In genomic region chrX:18162861-18163731, GRCm38 (mm10) we compare ENCODE assay signal across 8 mouse cellular contexts. TPM values are rescaled to one million over a fixed set of nuclear protein-coding genes. Genes with fewer than 3 reads are reported as not detected.
DNase-seq lines count a peak whose midpoint lies in the region; ATAC-seq and TF ChIP-seq lines count a peak whose summit lies in the region.

No protein-coding gene starts in this region.

- H3K27ac ChIP-seq in forebrain, embryonic 12.5 days, result peak overlapping the region; percentile 97
- H3K27ac ChIP-seq in heart, postnatal 0 days (ENCODE audit: low read depth), result peak overlapping the region; percentile 99
- H3K27ac ChIP-seq in lung, embryonic 15.5 days, result peak overlapping the region; percentile 98

- 0 out of 2 replicates have a peak, but pooled peaks have one; percentile 19 for TF ChIP-seq EP300 in heart, postnatal 0 days (IDR thresholded peaks at IDR 0.05; ENCODE audit: low read depth)

- no peaks in the 10 kb centered on the region for H3K36me3 ChIP-seq in forebrain, embryonic 12.5 days (replicated peaks)
- no peaks in the 10 kb centered on the region for H3K36me3 ChIP-seq in heart, postnatal 0 days (replicated peaks; ENCODE audit: control insufficient read depth, insufficient read depth, low read length)
- no peaks in the 10 kb centered on the region for H3K36me3 ChIP-seq in lung, embryonic 15.5 days

- H3K4me2 ChIP-seq in forebrain, embryonic 12.5 days, result peak overlapping the region; percentile 56
- peak overlapping the region; percentile 72 for H3K4me2 ChIP-seq in heart, postnatal 0 days (ENCODE audit: low read depth, low read length)
- H3K4me2 ChIP-seq in lung, embryonic 15.5 days, result peak overlapping the region; percentile 49

- peak overlapping the region; percentile 87 for H3K9ac ChIP-seq in forebrain, embryonic 12.5 days
- H3K9ac ChIP-seq in heart, postnatal 0 days (replicated peaks; ENCODE audit: low read depth, low read length), result peak overlapping the region; percentile 97
- peak overlapping the region; percentile 90 for H3K9ac ChIP-seq in lung, embryonic 15.5 days

- no peaks in the 10 kb centered on the region for H3K27me3 ChIP-seq in forebrain, embryonic 12.5 days
- H3K27me3 ChIP-seq in heart, postnatal 0 days (ENCODE audit: control insufficient read depth, insufficient read depth, low read length), result no peaks in the 10 kb centered on the region
- no peaks in the 10 kb centered on the region for H3K27me3 ChIP-seq in lung, embryonic 15.5 days

- H3K4me3 ChIP-seq in forebrain, embryonic 12.5 days (replicated peaks), result peak overlapping the region; percentile 82
- H3K4me3 ChIP-seq in heart, postnatal 0 days (ENCODE audit: low read depth, low read length), result peak overlapping the region; percentile 81
- peak overlapping the region; percentile 86 for H3K4me3 ChIP-seq in lung, embryonic 15.5 days

- no peak for TF ChIP-seq CTCF in heart, postnatal 0 days (IDR thresholded peaks at IDR 0.05; ENCODE audit: low read depth)

- H3K9me3 ChIP-seq in forebrain, embryonic 12.5 days, result no peaks in the 10 kb centered on the region
- no peaks in the 10 kb centered on the region for H3K9me3 ChIP-seq in heart, postnatal 0 days (replicated peaks; ENCODE audit: control insufficient read depth, low read length)
- H3K9me3 ChIP-seq in lung, embryonic 15.5 days, result no peaks in the 10 kb centered on the region

- under 1% methylated on average over 77 of the region's 95 CpGs for WGBS in forebrain, embryonic 12.5 days
- WGBS in heart, postnatal 0 days, result 4% methylated on average over 86 of the region's 95 CpGs
- under 1% methylated on average over 49 of the region's 95 CpGs for WGBS in lung, embryonic 15.5 days

- peak; percentile 35 to 53 for DNase-seq in CD8-positive naive resting alpha-beta T cell, adult 2 months (ENCODE audit: low read depth in 2 of 2, low spot score in 2 of 2)
- peak; percentile 18 for DNase-seq in brain, embryonic 18.5 days (ENCODE audit: low read depth, low spot score)
- DNase-seq in heart, postnatal 0 days (ENCODE audit: low spot score), result peak; percentile 17
- DNase-seq in kidney, postnatal 4 days, result peak; percentile 66 to 87
- DNase-seq in ovary, postnatal 10 days (ENCODE audit: low spot score), result peak; percentile 54
- DNase-seq in thymus, postnatal 0 days (ENCODE audit: low spot score), result peak; percentile 63

- peak; percentile 36 for ATAC-seq in forebrain, embryonic 12.5 days (ENCODE audit: low FRiP score)
- peak; percentile 10 for ATAC-seq in heart, postnatal 0 days (ENCODE audit: insufficient read depth, low read depth)
- ATAC-seq in lung, embryonic 15.5 days (ENCODE audit: borderline replicate concordance, extremely low read depth, low FRiP score, low TSS enrichment), result peak; percentile 36; the same call in 1 of the 2 replicates

- H3K4me1 ChIP-seq in forebrain, embryonic 12.5 days, result no peaks in the 10 kb centered on the region
- no peaks in the 10 kb centered on the region for H3K4me1 ChIP-seq in heart, postnatal 0 days (ENCODE audit: control insufficient read depth, insufficient read depth)
- no peaks in the 10 kb centered on the region for H3K4me1 ChIP-seq in lung, embryonic 15.5 days

RNA-seq across cellular contexts. Expression of gene Kdm6a, which starts 0.7 kb away (rescaled TPM):
- 32.4 and 35.0 TPM in 2 replicates for polyA plus RNA-seq in forebrain, embryonic 12.5 days (2016; fragmentation: Nextera tagmentation; extraction: Ambion mirVana)
- 39.4 and 52.1 TPM in 2 replicates for total RNA-seq in heart, postnatal 0 days (2014; rRNA removed; ENCODE audit: low replicate concordance)
- polyA plus RNA-seq in heart, postnatal 0 days (2015; fragmentation: Nextera tagmentation; extraction: Ambion mirVana), result 12.0 and 12.4 TPM in 2 replicates
- polyA plus RNA-seq in lung, embryonic 15.5 days (2015; fragmentation: Nextera tagmentation; extraction: Ambion mirVana), result 20.8 and 24.2 TPM in 2 replicates
- polyA plus RNA-seq in thymus, postnatal 0 days (2015; fragmentation: Nextera tagmentation; extraction: Ambion mirVana), result 26.6 and 26.7 TPM in 2 replicates

RNA-seq across cellular contexts. Expression of gene Dusp21, which starts 17.4 kb away (rescaled TPM):
- polyA plus RNA-seq in forebrain, embryonic 12.5 days (2016; fragmentation: Nextera tagmentation; extraction: Ambion mirVana), result not detected in 2 replicates
- total RNA-seq in heart, postnatal 0 days (2014; rRNA removed; ENCODE audit: low replicate concordance), result not detected in 2 replicates
- polyA plus RNA-seq in heart, postnatal 0 days (2015; fragmentation: Nextera tagmentation; extraction: Ambion mirVana), result not detected in 2 replicates
- not detected in 2 replicates for polyA plus RNA-seq in lung, embryonic 15.5 days (2015; fragmentation: Nextera tagmentation; extraction: Ambion mirVana)
- polyA plus RNA-seq in thymus, postnatal 0 days (2015; fragmentation: Nextera tagmentation; extraction: Ambion mirVana), result not detected in 2 replicates

Comparison
In these comparisons a context has a peak if more than half of its experiments do, and no peak if none do; other contexts are left out.
1. Peak in every context shown above with its lines: DNase-seq, ATAC-seq, H3K4me3 ChIP-seq and H3K27ac ChIP-seq.
2. DNase-seq: peak in every context shown above with its lines; median percentile 76 in kidney, postnatal 4 days; 63 in thymus, postnatal 0 days; 54 in ovary, postnatal 10 days; 44 in CD8-positive naive resting alpha-beta T cell, adult 2 months; 18 in brain, embryonic 18.5 days; 17 in heart, postnatal 0 days.